Mouse (Mus musculus): ENCODE measurements around the gene Slc35b2.
A peak's percentile ranks its signal among the peaks of the same experiment; 100 is the strongest.

Gene Slc35b2

GRCm38 (mm10) chr17:45563655-45564530 lies at the start of gene Slc35b2:
Slc35b2 (plus strand) TSS chr17:45563874.
- DNase-seq = peak; percentile 91

GRCm38 (mm10) chr17:45515204-45515726 lies 48.4 kb upstream of the Slc35b2 start:
- no peak for DNase-seq

- no peak for DNase-seq
Observed at GRCm38 (mm10) chr17:45515806-45516205, 47.9 kb upstream of the Slc35b2 start.

- peak; percentile 58 for DNase-seq
Observed at GRCm38 (mm10) chr17:45516488-45516887, 47.2 kb upstream of the Slc35b2 start.

- DNase-seq = no peak
Observed at GRCm38 (mm10) chr17:45517135-45517534, 46.5 kb upstream of the Slc35b2 start.

- no peak for DNase-seq
Observed at GRCm38 (mm10) chr17:45517549-45518215, 46.0 kb upstream of the Slc35b2 start.

- no peak for DNase-seq
Observed at GRCm38 (mm10) chr17:45518766-45519475, 44.8 kb upstream of the Slc35b2 start.

GRCm38 (mm10) chr17:45520136-45520535 lies 43.5 kb upstream of the Slc35b2 start:
- no peak for DNase-seq

- no peak for DNase-seq
Observed at GRCm38 (mm10) chr17:45523263-45523662, 40.4 kb upstream of the Slc35b2 start, which contains the start of gene Tcte1. Tcte1 (plus strand) TSS chr17:45523434.

GRCm38 (mm10) chr17:45524961-45525360 lies 38.7 kb upstream of the Slc35b2 start:
- no peak for DNase-seq

GRCm38 (mm10) chr17:45526571-45526970 lies 37.1 kb upstream of the Slc35b2 start:
- peak; percentile 79 for DNase-seq

- no peak for DNase-seq
Observed at GRCm38 (mm10) chr17:45530346-45530782, 33.3 kb upstream of the Slc35b2 start.

GRCm38 (mm10) chr17:45532896-45533295 lies 30.8 kb upstream of the Slc35b2 start:
- no peak for DNase-seq

GRCm38 (mm10) chr17:45536264-45536663 lies 27.4 kb upstream of the Slc35b2 start:
- DNase-seq = no peak

- DNase-seq = no peak
Observed at GRCm38 (mm10) chr17:45538394-45538793, 25.3 kb upstream of the Slc35b2 start.

- no peak for DNase-seq
Observed at GRCm38 (mm10) chr17:45539664-45540063, 24.0 kb upstream of the Slc35b2 start.

GRCm38 (mm10) chr17:45542129-45542528 lies 21.5 kb upstream of the Slc35b2 start:
- DNase-seq = no peak

GRCm38 (mm10) chr17:45542705-45543104 lies 21.0 kb upstream of the Slc35b2 start:
- DNase-seq = no peak

- no peak for DNase-seq
Observed at GRCm38 (mm10) chr17:45543115-45543514, 20.6 kb upstream of the Slc35b2 start.

GRCm38 (mm10) chr17:45544001-45544872 lies 19.4 kb upstream of the Slc35b2 start:
- no peak for DNase-seq

GRCm38 (mm10) chr17:45544873-45545277 lies 18.8 kb upstream of the Slc35b2 start:
- no peak for DNase-seq
